Mouse (Mus musculus) neural tube, embryonic 11.5 days (tissue): Measurements from ENCODE around the gene Nup88. TPM values are rescaled to one million over a fixed set of nuclear protein-coding genes. Genes with fewer than 3 reads are reported as not detected.

ENCODE experiments used
- ATAC-seq: fragments of 200-750 bp; cut with Nextera tagmentation; 2 replicates; pipeline ENCODE4 v1.8.0; 2017; ENCODE audit warnings: moderate number of reproducible peaks, mild to moderate bottlenecking, moderate TSS enrichment, moderate library complexity; ENCODE audit not compliant: insufficient read depth, low FRiP score, low TSS enrichment
- DNase-seq: peaks from one replicate; pipeline ENCODE4 v3.0.0-alpha.2; 2015; ENCODE audit warnings: low spot score
- H3K27ac ChIP-seq: fragments of 300-500 bp; sonication (generic); 2 replicates; pipeline ENCODE4 v1.5.1; 2014; ENCODE audit warnings: low read depth, mild to moderate bottlenecking, low read length
- H3K27me3 ChIP-seq: fragments of 300-500 bp; sonication (generic); 2 replicates; pipeline ENCODE4 v1.6.1; 2014; ENCODE audit warnings: mild to moderate bottlenecking, low read length, mixed read lengths; ENCODE audit not compliant: control insufficient read depth, insufficient read depth
- H3K36me3 ChIP-seq: fragments of 300-500 bp; sonication (generic); 2 replicates; pipeline ENCODE4 v1.6.1; 2014; ENCODE audit warnings: mild to moderate bottlenecking, low read length, moderate library complexity, mixed read lengths; ENCODE audit not compliant: control insufficient read depth, insufficient read depth
- H3K4me1 ChIP-seq: fragments of 300-500 bp; sonication (generic); 2 replicates; pipeline ENCODE4 v1.6.1; 2014; ENCODE audit warnings: low read length, mixed read lengths; ENCODE audit not compliant: control insufficient read depth, insufficient read depth
- H3K4me2 ChIP-seq: fragments of 300-500 bp; sonication (generic); 2 replicates; pipeline ENCODE4 v1.6.1; 2014; ENCODE audit warnings: low read depth, mild to moderate bottlenecking, moderate library complexity
- H3K4me3 ChIP-seq: fragments of 300-500 bp; sonication (generic); 2 replicates; pipeline ENCODE4 v1.5.1; 2014; ENCODE audit warnings: low read depth, low read length
- H3K9ac ChIP-seq: fragments of 300-500 bp; sonication (generic); 2 replicates; pipeline ENCODE4 v1.6.1; 2014; ENCODE audit warnings: mild to moderate bottlenecking, low read length
- H3K9me3 ChIP-seq: fragments of 300-500 bp; sonication (generic); 2 replicates; pipeline ENCODE4 v1.6.1; 2016; ENCODE audit warnings: low read length; ENCODE audit not compliant: control insufficient read depth
- WGBS: fragments of 180-500 bp; shearing (Covaris S2); extraction: QIAGEN DNeasy Blood & Tissue Kit; methylation state at CpG from one replicate; pipeline ENCODE4 v1.1.7; 2014; 5-methylcytosine and 5-hydroxymethylcytosine counted together
- polyA plus RNA-seq: library from polyadenylated mRNA; unstranded; fragments of >200 nt; fragmentation: Nextera tagmentation; extraction: Ambion mirVana; gene quantifications from 2 replicates; pipeline ENCODE4 v1.2.1, GENCODE M21; 2014

Nup88 gene
- polyA plus RNA-seq, 1 experiment from 2014 or later, result 182 TPM

DNA sequence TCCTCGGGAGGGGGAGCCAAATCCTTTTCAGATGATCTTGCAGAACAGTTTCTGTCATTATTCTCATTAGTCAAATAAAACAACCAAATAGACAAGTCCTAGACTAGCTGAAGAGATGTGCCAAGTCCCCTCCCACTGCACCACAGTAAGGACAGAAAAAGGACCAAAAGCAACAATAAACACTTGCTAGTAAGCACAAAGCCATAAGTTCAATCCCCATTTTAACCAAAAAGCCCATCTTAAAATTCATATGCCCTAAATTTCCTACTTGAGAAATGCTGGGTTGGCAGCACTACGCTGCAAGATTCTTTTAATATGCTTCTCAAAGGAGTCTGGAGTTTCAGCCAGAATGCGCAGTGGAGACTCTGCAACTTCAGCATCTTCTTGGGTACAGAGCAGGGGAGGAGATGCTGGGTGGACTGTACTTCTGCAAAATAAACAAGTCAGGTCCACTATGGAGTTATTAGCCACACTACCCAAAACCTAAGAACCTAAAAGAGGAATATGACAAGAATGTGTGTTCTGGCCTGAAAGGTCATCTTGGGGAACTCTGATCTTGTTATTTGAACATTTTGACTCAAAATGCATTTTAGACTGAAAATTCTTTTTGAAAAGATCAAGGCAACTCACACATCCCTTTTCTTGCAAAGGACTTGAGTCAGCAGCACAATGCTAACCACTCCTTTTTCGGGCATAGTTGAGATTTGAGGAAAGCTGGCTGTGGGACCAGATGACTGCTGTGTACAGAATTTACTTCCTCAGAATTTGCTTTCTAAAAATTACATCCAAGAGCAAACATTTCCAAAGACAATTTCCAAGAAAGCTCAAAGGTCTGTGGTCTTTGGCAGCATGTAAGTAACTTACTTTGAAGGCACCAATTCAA is 24.6 kb downstream of the Nup88 start:
- H3K9me3 ChIP-seq, result no peaks in the 10 kb centered on the region
- H3K4me1 ChIP-seq, result no peaks in the 10 kb centered on the region
- WGBS, result 94% methylated on average over 4 of the region's 4 CpGs
- H3K27ac ChIP-seq, result no peak overlapping the region
- H3K9ac ChIP-seq, result no peak overlapping the region
- peaks cover 14% of the 10 kb centered on the region for H3K36me3 ChIP-seq
- no peak overlapping the region for H3K4me2 ChIP-seq
- no peaks in the 10 kb centered on the region for H3K27me3 ChIP-seq
- DNase-seq, result no peak
- no peak overlapping the region for H3K4me3 ChIP-seq
- no peak for ATAC-seq

DNA sequence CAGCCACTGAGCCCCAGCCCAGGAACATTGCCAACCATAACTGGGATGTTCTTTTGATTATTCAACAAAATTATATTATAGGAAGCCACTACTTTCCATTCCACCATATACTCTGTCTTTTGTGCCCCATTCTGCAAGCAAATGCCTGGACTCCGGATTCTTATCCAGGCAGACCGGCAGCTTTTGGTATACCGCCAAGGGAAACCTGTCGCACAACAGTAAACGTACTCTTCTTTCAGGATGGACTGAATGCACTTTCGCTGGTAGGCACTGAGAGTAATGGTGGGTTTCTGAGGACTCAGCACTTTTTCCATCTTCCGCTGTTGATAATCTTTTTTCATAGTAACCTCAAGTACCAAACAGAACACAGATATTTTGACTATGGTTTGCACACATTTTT is 26.1 kb downstream of the Nup88 start:
- DNase-seq (no peak), ATAC-seq (no peak)
- H3K4me2 ChIP-seq, result no peak overlapping the region
- H3K27ac ChIP-seq, result no peak overlapping the region
- H3K9ac ChIP-seq, result no peak overlapping the region
- no peaks in the 10 kb centered on the region for H3K9me3 ChIP-seq
- H3K27me3 ChIP-seq, result no peaks in the 10 kb centered on the region
- no peak overlapping the region for H3K4me3 ChIP-seq
- 95% methylated on average over 7 of the region's 7 CpGs for WGBS
- peaks cover 10% of the 10 kb centered on the region for H3K36me3 ChIP-seq
- H3K4me1 ChIP-seq, result no peaks in the 10 kb centered on the region

DNA sequence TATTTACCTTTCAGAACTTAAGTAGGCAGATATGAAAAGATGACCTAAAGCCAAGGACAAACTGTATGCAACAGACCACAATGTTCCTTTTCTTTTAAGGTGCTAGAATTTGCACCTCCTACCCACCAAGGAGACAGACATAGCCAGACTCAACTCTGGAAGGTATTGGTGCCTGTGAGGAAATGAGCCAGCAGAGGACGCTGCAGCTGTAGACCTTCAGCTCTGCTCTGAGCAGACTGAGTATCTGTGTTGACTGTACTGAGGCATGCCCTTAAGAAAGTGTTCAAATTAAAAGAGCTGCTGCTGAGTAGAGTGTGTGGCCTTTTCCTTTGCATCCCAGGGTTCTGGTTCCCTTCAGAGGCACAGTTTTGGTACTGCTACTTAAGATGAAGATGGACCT is 27.2 kb downstream of the Nup88 start:
- no peak for ATAC-seq
- H3K4me3 ChIP-seq, result no peak overlapping the region
- peaks cover 8% of the 10 kb centered on the region for H3K36me3 ChIP-seq
- H3K4me1 ChIP-seq, result no peaks in the 10 kb centered on the region
- no peak overlapping the region for H3K9ac ChIP-seq
- H3K9me3 ChIP-seq, result no peaks in the 10 kb centered on the region
- H3K27me3 ChIP-seq, result no peaks in the 10 kb centered on the region
- H3K4me2 ChIP-seq, result no peak overlapping the region
- no peak for DNase-seq
- 87% methylated on average over 1 of the region's 1 CpGs for WGBS
- no peak overlapping the region for H3K27ac ChIP-seq

DNA sequence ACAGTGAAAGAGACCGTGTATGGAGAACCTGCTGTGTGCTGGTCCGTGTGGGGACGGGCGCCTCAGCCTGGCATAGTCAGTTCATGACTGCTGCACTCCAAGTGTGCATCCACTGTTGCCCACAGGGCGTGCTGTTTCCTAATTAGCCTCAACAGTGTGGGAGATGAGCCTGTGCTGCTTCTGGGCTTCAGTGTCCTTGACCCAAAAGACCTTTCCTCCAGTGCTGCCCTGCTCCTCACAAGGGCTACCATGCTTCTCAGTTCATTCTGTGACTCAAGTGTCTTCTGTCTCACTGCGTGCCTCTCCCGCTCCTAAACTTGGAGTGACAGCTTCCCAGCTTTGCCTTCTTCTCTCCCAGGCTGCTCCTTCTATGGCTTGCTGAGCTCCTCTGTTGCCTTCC is 34.5 kb downstream of the Nup88 start:
- WGBS, result 93% methylated on average over 7 of the region's 7 CpGs
- Histone ChIP-seq H3K4me1 (no peaks in the 10 kb centered on the region), H3K9ac (no peak overlapping the region), H3K9me3 (no peaks in the 10 kb centered on the region), H3K36me3 (peaks cover 8% of the 10 kb centered on the region), H3K27me3 (no peaks in the 10 kb centered on the region), H3K4me3 (no peak overlapping the region), H3K4me2 (no peak overlapping the region), H3K27ac (no peak overlapping the region)
- ATAC-seq (no peak), DNase-seq (no peak)

DNA sequence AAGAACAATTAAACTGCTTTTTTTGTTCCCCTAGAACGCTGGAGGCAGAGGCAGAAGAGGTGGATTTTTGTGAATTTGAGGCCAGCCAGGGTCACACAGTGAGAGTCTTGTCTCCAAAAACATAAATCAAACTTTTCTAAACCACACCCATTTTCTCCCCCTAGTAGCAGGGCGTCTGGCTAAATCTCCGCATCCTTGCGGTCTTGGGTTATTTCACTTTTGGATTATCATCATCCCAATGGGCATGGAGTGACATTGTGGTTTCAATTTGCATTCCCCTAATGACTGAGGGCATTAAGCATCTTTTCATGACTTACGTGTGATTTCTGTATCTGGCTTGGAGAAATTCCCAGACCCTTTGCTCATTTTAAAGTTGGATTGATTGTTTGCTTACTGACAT is 38.3 kb downstream of the Nup88 start:
- H3K4me2 ChIP-seq, result no peak overlapping the region
- no peak overlapping the region for H3K4me3 ChIP-seq
- no peaks in the 10 kb centered on the region for H3K4me1 ChIP-seq
- H3K27me3 ChIP-seq, result no peaks in the 10 kb centered on the region
- no peak overlapping the region for H3K9ac ChIP-seq
- H3K27ac ChIP-seq, result no peak overlapping the region
- ATAC-seq, result no peak
- H3K9me3 ChIP-seq, result no peaks in the 10 kb centered on the region
- no peak for DNase-seq
- H3K36me3 ChIP-seq, result peaks cover 8% of the 10 kb centered on the region
- WGBS, result 82% methylated on average over 5 of the region's 5 CpGs

DNA sequence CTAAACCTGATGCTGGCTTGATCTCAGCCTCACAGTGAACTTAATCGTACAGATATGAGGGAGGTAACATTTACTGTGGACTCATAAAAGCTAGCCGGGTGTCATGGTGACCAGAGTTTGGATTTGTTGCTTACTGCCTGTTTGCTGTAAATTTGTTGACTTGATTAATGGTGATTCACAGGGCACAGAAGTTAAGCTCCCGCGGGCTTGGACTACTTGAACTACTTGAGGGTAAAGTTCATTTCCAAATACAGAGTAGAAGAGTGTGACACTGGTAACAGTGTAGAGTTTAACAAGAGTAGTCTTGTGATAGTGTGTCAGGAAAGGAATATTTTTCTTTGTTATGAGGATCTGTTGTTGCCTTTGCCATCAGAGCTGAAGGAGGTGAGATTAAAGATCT is 50.2 kb downstream of the Nup88 start:
- Histone ChIP-seq H3K4me3 (no peak overlapping the region), H3K9ac (no peak overlapping the region), H3K27me3 (no peaks in the 10 kb centered on the region), H3K9me3 (no peaks in the 10 kb centered on the region), H3K4me1 (no peaks in the 10 kb centered on the region), H3K36me3 (peaks cover 6% of the 10 kb centered on the region), H3K27ac (no peak overlapping the region), H3K4me2 (no peak overlapping the region)
- no peak for ATAC-seq
- WGBS, result 94% methylated on average over 4 of the region's 4 CpGs
- DNase-seq, result no peak

DNA sequence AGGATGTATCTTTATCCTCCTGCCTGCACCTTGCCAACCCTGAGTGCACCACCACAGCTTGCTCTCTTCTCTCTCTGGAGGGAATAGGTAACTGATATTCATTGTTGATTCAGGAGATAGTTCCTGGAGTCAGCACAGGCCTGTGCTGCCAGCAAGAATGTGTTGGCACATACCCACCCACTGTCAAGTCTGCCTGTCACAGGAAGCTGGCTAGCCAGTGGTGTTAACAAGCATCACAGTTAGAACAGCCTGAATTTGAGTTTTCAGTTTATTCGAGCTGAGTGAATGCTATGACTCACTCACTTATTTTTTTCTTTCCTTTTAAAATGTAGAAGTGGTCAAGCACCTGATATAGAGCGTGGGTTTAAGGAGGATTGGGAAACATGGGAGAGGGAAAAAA is 51.9 kb downstream of the Nup88 start:
- DNase-seq (no peak), ATAC-seq (no peak)
- no peaks in the 10 kb centered on the region for H3K9me3 ChIP-seq
- peaks cover 4% of the 10 kb centered on the region for H3K36me3 ChIP-seq
- H3K4me2 ChIP-seq, result no peak overlapping the region
- H3K9ac ChIP-seq, result no peak overlapping the region
- no peaks in the 10 kb centered on the region for H3K27me3 ChIP-seq
- H3K27ac ChIP-seq, result no peak overlapping the region
- no peaks in the 10 kb centered on the region for H3K4me1 ChIP-seq
- H3K4me3 ChIP-seq, result no peak overlapping the region
- WGBS, result 93% methylated on average over 2 of the region's 2 CpGs

DNA sequence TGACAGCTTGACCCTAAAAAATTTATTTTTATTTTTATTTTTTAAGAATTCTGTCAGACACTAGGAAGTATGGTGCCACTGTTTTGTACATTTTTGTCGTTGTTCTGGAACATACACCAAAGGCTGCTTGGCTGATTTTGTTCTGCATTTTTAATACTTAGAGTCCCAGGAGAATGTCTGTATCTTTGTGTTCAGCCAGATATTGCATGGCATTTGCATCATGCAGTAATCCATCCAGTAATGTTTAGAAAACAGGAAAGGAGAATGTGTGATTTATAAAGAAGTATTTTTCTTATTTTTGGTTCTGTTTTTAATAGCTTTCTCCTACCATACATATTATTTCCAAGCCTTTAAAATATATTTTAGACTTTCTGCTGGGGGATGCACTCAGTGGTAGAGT is 57.9 kb downstream of the Nup88 start:
- no peak for DNase-seq
- no peaks in the 10 kb centered on the region for H3K27me3 ChIP-seq
- no peak overlapping the region for H3K4me2 ChIP-seq
- 92% methylated on average over 1 of the region's 1 CpGs for WGBS
- H3K36me3 ChIP-seq, result no peaks in the 10 kb centered on the region
- H3K4me1 ChIP-seq, result no peaks in the 10 kb centered on the region
- H3K9me3 ChIP-seq, result no peaks in the 10 kb centered on the region
- no peak overlapping the region for H3K27ac ChIP-seq
- no peak for ATAC-seq
- no peak overlapping the region for H3K9ac ChIP-seq
- no peak overlapping the region for H3K4me3 ChIP-seq

DNA sequence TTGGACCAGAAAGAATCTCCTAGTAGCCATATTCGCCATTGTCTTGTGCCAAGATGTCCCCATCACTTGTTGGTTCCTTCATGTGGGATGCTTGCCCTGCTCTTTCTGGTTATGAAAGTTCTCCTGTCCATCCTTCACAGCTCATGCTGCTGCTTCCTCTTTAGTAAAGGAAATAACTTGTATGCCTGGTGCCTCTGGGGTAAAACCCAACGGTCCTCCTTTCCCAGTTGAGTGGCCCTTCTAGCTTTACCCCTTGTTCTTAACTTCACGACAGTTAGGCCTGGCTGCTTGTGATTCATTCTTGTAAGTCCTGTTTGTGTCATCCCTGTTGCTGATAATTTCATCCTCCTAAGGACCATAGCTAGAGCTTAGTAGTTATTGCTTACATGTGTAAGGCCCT is 58.5 kb downstream of the Nup88 start:
- Histone ChIP-seq H3K9me3 (no peaks in the 10 kb centered on the region), H3K27me3 (no peaks in the 10 kb centered on the region), H3K36me3 (no peaks in the 10 kb centered on the region), H3K4me3 (no peak overlapping the region), H3K4me2 (no peak overlapping the region), H3K4me1 (no peaks in the 10 kb centered on the region), H3K9ac (no peak overlapping the region), H3K27ac (no peak overlapping the region)
- ATAC-seq (no peak), DNase-seq (no peak)
- WGBS, result 95% methylated on average over 3 of the region's 3 CpGs
